14 mouse cellular contexts compared by ENCODE assay signal in the genomic region with DNA sequence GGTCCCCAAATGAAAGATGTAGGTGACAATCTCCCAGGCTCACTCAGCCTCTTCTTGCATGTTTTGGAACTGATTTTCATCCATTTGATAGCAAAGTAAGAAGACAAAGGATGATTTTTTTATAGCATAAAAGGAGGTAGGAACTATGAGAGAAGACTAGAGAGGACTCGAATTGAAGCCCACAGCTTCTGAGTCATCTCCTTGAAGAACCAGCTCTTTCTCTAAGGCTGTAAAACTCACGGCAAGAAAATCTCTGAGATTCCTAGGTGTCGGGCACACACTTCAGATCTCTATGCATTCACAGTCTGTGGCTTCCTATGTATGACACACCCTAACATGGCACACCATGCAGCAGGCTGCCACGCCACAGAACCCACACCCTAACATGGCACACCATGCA.
"Had no signal": no experiment of that assay in that cellular context is flagged by ENCODE, and none has a peak within 500 bp of the region (broad histone marks: within the 10 kb centered on the region; RNA-seq: fewer than 3 reads in every experiment).

No protein-coding gene starts in this region.

- ATAC-seq: liver, postnatal 0 days had no signal

- DNase-seq: kidney, adult 2 months; kidney, postnatal 10 days; kidney, postnatal 36 days; left cerebral cortex, postnatal 4 days; liver, postnatal 0 days; lung, postnatal 14 days; lung, postnatal 4 days; midbrain, embryonic 14.5 days; right cerebral cortex, adult 18-20 months; right cerebral cortex, postnatal 14 days; right cerebral cortex, postnatal 4 days; thymus, adult 18-20 months; thymus, postnatal 14 days; thymus, postnatal 4 days had no signal
